Mouse (Mus musculus): Measurements from ENCODE around the gene Skint11. TPM values are rescaled to one million over a fixed set of nuclear protein-coding genes. Genes with fewer than 3 reads are reported as not detected.
"Not testable (repeated sequence)": the region's sequence is repeated elsewhere in the genome, so short reads cannot be mapped to it uniquely, and the experiment has no call there.

Skint11 gene
- not detected in 2 replicates for polyA plus RNA-seq (2014; fragmentation: Nextera tagmentation; extraction: Ambion mirVana)

DNA sequence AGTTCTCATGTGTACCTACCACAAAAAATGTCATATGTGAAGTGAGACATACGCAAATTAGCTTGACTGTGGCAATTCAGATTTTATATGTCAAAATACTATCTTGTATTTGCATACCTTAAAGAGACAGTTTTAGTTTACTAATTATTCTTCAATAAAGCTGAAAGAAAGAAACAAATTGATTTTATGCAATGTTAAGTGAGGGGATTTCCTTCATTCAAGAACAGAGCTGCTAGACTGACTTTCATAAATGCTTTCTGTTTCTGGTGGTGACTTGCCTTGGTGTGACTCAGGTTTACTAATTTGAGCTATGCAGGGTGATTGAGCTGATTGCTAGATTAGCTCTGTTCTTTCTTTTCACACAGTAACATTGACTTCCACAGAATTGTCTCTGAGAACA is at the start of gene Skint11:
TSS of gene Skint11 (plus strand) at position 301 of the 400 bp plus-strand sequence.
- H3K27me3 ChIP-seq (ENCODE audit: control insufficient read depth, insufficient read depth, low read length): no peaks in the 10 kb centered on the region
- no peak within 1 kb of the TSS for H3K4me2 ChIP-seq (ENCODE audit: low read depth, low read length)
- WGBS: 94% methylated on average over 1 of the region's 1 CpGs
- H3K9ac ChIP-seq (replicated peaks; ENCODE audit: low read depth, low read length): no peak within 1 kb of the TSS
- ATAC-seq (ENCODE audit: low read depth): no peak
- peaks cover 2% of the 10 kb centered on the region; the same call in 1 of the 2 replicates for H3K9me3 ChIP-seq (ENCODE audit: control insufficient read depth, low read length)
- H3K4me1 ChIP-seq (ENCODE audit: control insufficient read depth, insufficient read depth, low read length): no peaks in the 10 kb centered on the region
- no peak within 1 kb of the TSS for H3K27ac ChIP-seq (ENCODE audit: low read depth, low read length)
- no peaks in the 10 kb centered on the region for H3K36me3 ChIP-seq (ENCODE audit: control insufficient read depth, insufficient read depth, low read length)
- H3K4me3 ChIP-seq (ENCODE audit: low read depth, low read length): no peak within 1 kb of the TSS

DNA sequence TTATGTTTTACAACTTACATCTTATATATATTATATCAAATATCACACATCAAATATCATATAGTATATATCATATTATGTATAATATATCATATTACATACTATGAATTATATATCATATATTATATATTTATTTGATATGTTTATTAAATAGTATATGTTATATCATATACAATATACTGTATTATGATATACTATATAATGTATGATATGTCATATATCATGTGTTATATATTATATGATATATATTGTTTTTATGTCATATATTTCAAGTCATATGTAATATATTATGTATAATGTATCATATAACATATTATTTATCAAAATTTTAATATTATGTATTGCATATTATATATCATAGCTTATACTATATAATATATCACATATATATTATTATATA is 2.0 kb upstream of the Skint11 start:
- Histone ChIP-seq H3K27me3 (ENCODE audit: control insufficient read depth, insufficient read depth, low read length) (no peaks in the 10 kb centered on the region), H3K9me3 (ENCODE audit: control insufficient read depth, low read length) (peaks cover 2% of the 10 kb centered on the region; the same call in 1 of the 2 replicates), H3K4me1 (ENCODE audit: control insufficient read depth, insufficient read depth, low read length) (no peaks in the 10 kb centered on the region), H3K4me2 (ENCODE audit: low read depth, low read length) (no peak overlapping the region), H3K4me3 (ENCODE audit: low read depth, low read length) (no peak overlapping the region), H3K36me3 (ENCODE audit: control insufficient read depth, insufficient read depth, low read length) (no peaks in the 10 kb centered on the region), H3K9ac (replicated peaks; ENCODE audit: low read depth, low read length) (no peak overlapping the region), H3K27ac (ENCODE audit: low read depth, low read length) (no peak overlapping the region)
- no peak for ATAC-seq (ENCODE audit: low read depth)

DNA sequence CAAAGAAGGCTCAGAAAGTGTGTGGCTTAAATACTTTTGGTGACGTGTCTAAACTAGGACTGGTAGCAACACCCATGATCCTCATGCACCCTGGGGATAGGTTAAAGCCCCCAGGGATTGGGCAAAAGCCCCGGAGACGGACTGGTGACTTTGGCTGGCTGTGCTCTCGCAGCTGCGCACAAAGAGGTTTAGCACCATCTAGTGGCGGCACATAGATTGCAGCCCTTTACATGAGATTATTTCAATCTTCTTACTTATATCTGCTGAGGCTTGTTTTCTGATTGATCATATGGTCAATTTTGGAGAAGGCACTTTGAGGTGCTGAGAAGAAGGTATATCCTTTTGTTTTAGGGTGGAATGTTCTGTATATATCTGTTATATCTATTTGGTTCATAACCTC is 9.7 kb downstream of the Skint11 start:
- H3K36me3 ChIP-seq (ENCODE audit: control insufficient read depth, insufficient read depth, low read length); H3K9me3 ChIP-seq (ENCODE audit: control insufficient read depth, low read length); H3K4me1 ChIP-seq (ENCODE audit: control insufficient read depth, insufficient read depth, low read length); H3K27ac ChIP-seq (ENCODE audit: low read depth, low read length); H3K4me3 ChIP-seq (ENCODE audit: low read depth, low read length); H3K27me3 ChIP-seq (ENCODE audit: control insufficient read depth, insufficient read depth, low read length); H3K9ac ChIP-seq (replicated peaks; ENCODE audit: low read depth, low read length); ATAC-seq (ENCODE audit: low read depth); H3K4me2 ChIP-seq (ENCODE audit: low read depth, low read length): not testable (repeated sequence)
- WGBS: 23% methylated on average over 6 of the region's 6 CpGs

DNA sequence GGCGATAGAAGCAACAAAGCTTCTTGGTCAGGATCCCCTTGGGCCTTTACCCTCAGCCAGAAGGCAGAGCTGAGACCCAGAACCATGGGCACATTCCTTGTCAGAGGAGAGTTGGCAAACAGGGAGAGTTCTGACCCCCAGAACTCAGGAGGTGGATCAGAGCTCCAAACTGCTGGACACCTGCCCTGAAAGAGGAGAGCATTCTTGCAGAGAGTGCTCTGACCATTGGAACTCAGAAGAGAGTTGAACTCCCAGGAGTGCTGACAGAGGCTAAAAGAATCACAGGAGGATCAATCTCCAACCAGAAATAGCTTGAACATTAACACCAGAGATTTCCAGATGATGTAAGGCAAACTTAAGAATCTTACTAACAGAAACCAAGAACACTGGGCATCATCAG is 93.7 kb downstream of the Skint11 start:
- H3K4me3 ChIP-seq (ENCODE audit: low read depth, low read length); ATAC-seq (ENCODE audit: low read depth); H3K4me2 ChIP-seq (ENCODE audit: low read depth, low read length); H3K4me1 ChIP-seq (ENCODE audit: control insufficient read depth, insufficient read depth, low read length); H3K27ac ChIP-seq (ENCODE audit: low read depth, low read length); H3K27me3 ChIP-seq (ENCODE audit: control insufficient read depth, insufficient read depth, low read length); H3K9ac ChIP-seq (replicated peaks; ENCODE audit: low read depth, low read length); H3K9me3 ChIP-seq (ENCODE audit: control insufficient read depth, low read length); H3K36me3 ChIP-seq (ENCODE audit: control insufficient read depth, insufficient read depth, low read length): not testable (repeated sequence)
- WGBS: 59% methylated on average over 1 of the region's 1 CpGs

Other genes starting within 250 kb of the Skint11 start
- not detected in 2 replicates for gene Skint5, start 163.9 kb upstream of the Skint11 start, polyA plus RNA-seq (2014; fragmentation: Nextera tagmentation; extraction: Ambion mirVana)
- 0.56 and 1.1 TPM in 2 replicates for gene Trabd2b, start 243.3 kb downstream of the Skint11 start, polyA plus RNA-seq (2014; fragmentation: Nextera tagmentation; extraction: Ambion mirVana)